Mouse (Mus musculus) small intestine, adult 2 months (tissue): ENCODE data around the gene Sdr9c7.

Source experiments
- CTCF ChIP-seq: fragments of 200-500 bp; IDR thresholded peaks from 2 replicates; pipeline ENCODE4 v1.5.1; 2012; ENCODE audit warnings: low read depth, mild to moderate bottlenecking, control low read depth, inconsistent platforms, low read length, moderate library complexity, mixed read lengths; ENCODE audit not compliant: insufficient replicate concordance, insufficient read length; ENCODE audit errors: extremely low read depth
- POLR2A ChIP-seq: fragments of 200-500 bp; IDR thresholded peaks from 2 replicates; pipeline ENCODE4 v1.6.1; 2012; ENCODE audit warnings: low read depth, mild to moderate bottlenecking, control low read depth, inconsistent platforms, low read length, moderate library complexity

GRCm38 (mm10) chr10:127901751-127902150 is 3.4 kb downstream of the Sdr9c7 start:
- no peak for TF ChIP-seq CTCF
- TF ChIP-seq POLR2A: no peak
